Comparison of ENCODE assay signal across 9 mouse cellular contexts in the genomic region with DNA sequence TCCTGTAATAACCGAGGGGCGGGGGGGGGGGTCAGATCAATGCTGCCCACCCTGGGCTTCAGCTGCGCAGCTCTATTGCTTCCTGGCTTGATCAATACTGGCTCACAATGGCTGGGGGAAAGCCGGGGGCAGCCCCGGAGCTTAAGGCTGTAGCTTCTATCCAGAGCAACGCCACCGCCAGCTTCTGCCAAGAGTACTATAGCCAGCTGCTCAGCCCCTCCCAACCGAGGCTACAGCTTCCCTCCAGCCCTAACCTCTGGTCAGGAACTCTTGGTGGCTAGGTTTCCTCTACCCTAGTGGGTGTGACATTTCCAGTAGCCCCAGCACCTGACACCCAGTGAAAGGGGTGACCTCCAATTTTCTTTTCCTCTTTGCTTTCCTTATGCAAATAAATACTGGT. TPM values are rescaled to one million over a fixed set of nuclear protein-coding genes. Genes with fewer than 3 reads are reported as not detected.
DNase-seq lines count a peak whose midpoint lies in the region; ATAC-seq lines count a peak whose summit lies in the region.
"Had no signal": no experiment of that assay in that cellular context is flagged by ENCODE, and none has a peak within 500 bp of the region (broad histone marks: within the 10 kb centered on the region; RNA-seq: fewer than 3 reads in every experiment).

No protein-coding gene starts in this region.

- no peak for ATAC-seq in heart, embryonic 13.5 days (ENCODE audit: extremely low read depth, insufficient number of reproducible peaks, low FRiP score, low TSS enrichment)
- peak; percentile 59; the same call in 1 of the 2 replicates for ATAC-seq in forebrain, embryonic 13.5 days
- peak; percentile 62 for ATAC-seq in neural tube, embryonic 12.5 days (ENCODE audit: low FRiP score, low read depth)
- no peak for ATAC-seq in monocyte, adult 5-6 weeks (replicated peaks; ENCODE audit: insufficient number of reproducible peaks, low FRiP score, low TSS enrichment, poor library complexity, severe bottlenecking)
- ATAC-seq in CD4-positive, CD25-positive, alpha-beta regulatory T cell, adult 4 months, result no peak

- peaks cover 15% of the 10 kb centered on the region for H3K4me1 ChIP-seq in heart, embryonic 13.5 days
- peaks cover 25% of the 10 kb centered on the region for H3K4me1 ChIP-seq in forebrain, embryonic 13.5 days
- peaks cover 32% of the 10 kb centered on the region for H3K4me1 ChIP-seq in neural tube, embryonic 12.5 days

- H3K4me2 ChIP-seq in heart, embryonic 13.5 days, result peak overlapping the region; percentile 92
- peak overlapping the region; percentile 91 for H3K4me2 ChIP-seq in forebrain, embryonic 13.5 days
- peak overlapping the region; percentile 91 for H3K4me2 ChIP-seq in neural tube, embryonic 12.5 days (replicated peaks)

- H3K9me3 ChIP-seq in heart, embryonic 13.5 days, result 0 out of 2 replicates have a peak, but pooled peaks cover 3% of the 10 kb centered on the region
- no peaks in the 10 kb centered on the region for H3K9me3 ChIP-seq in forebrain, embryonic 13.5 days (replicated peaks)
- no peaks in the 10 kb centered on the region for H3K9me3 ChIP-seq in neural tube, embryonic 12.5 days

- DNase-seq in heart, adult 18-20 months, result no peak
- peak; percentile 25 to 56 for DNase-seq in kidney, postnatal 4 days
- DNase-seq in gastrocnemius, postnatal 10 days, result no peak
- DNase-seq: gastrocnemius, postnatal 25 days had no signal

- H3K27ac ChIP-seq in heart, embryonic 13.5 days (replicated peaks), result no peak overlapping the region
- no peak overlapping the region for H3K27ac ChIP-seq in forebrain, embryonic 13.5 days
- H3K27ac ChIP-seq in neural tube, embryonic 12.5 days, result no peak overlapping the region

- peaks cover 52% of the 10 kb centered on the region for H3K27me3 ChIP-seq in heart, embryonic 13.5 days (replicated peaks)
- H3K27me3 ChIP-seq in forebrain, embryonic 13.5 days, result peaks cover 12% of the 10 kb centered on the region
- H3K27me3 ChIP-seq in neural tube, embryonic 12.5 days (replicated peaks), result peaks cover 3% of the 10 kb centered on the region; the same call in 1 of the 2 replicates

- H3K9ac ChIP-seq in heart, embryonic 13.5 days, result peak overlapping the region; percentile 28; the same call in 1 of the 2 replicates
- 0 out of 2 replicates have a peak overlapping the region, but pooled peaks have one; percentile 74 for H3K9ac ChIP-seq in forebrain, embryonic 13.5 days
- H3K9ac ChIP-seq in neural tube, embryonic 12.5 days, result peak overlapping the region; percentile 1; the same call in 1 of the 2 replicates

- peak overlapping the region; percentile 58 for H3K4me3 ChIP-seq in heart, embryonic 13.5 days
- peak overlapping the region; percentile 55 for H3K4me3 ChIP-seq in forebrain, embryonic 13.5 days
- H3K4me3 ChIP-seq in neural tube, embryonic 12.5 days, result no peak overlapping the region

- H3K36me3 ChIP-seq in heart, embryonic 13.5 days, result no peaks in the 10 kb centered on the region
- H3K36me3 ChIP-seq in forebrain, embryonic 13.5 days (ENCODE audit: poor library complexity, severe bottlenecking), result no peaks in the 10 kb centered on the region
- no peaks in the 10 kb centered on the region for H3K36me3 ChIP-seq in neural tube, embryonic 12.5 days

- 1% methylated on average over 8 of the region's 8 CpGs for WGBS in heart, embryonic 13.5 days
- 0% methylated on average over 8 of the region's 8 CpGs for WGBS in forebrain, embryonic 13.5 days
- under 1% methylated on average over 8 of the region's 8 CpGs for WGBS in neural tube, embryonic 12.5 days

RNA-seq across cellular contexts. Expression of a gene that starts 36.8 kb away (rescaled TPM):
- 3.9 and 4.1 TPM in 2 replicates for polyA plus RNA-seq in heart, embryonic 13.5 days (2015; fragmentation: Nextera tagmentation; extraction: Ambion mirVana)
- total RNA-seq in heart, adult 18-20 months (2021), result 1 to 10 TPM in 1 of 2 experiments, under 1 TPM in 1; 0.87 to 1.3 TPM
- polyA plus RNA-seq in forebrain, embryonic 13.5 days (2015; fragmentation: Nextera tagmentation; extraction: Ambion mirVana), result 26.2 and 27.4 TPM in 2 replicates
- 26.0 and 26.6 TPM in 2 replicates for polyA plus RNA-seq in neural tube, embryonic 12.5 days (2016; fragmentation: Nextera tagmentation; extraction: Ambion mirVana)
- not detected in 3 replicates for total RNA-seq in monocyte, adult 5-6 weeks (2017)
- under 1 TPM; 0.07 to 0.16 TPM for total RNA-seq in gastrocnemius, postnatal 10 days (2021)
- polyA plus RNA-seq in CD4-positive, CD25-positive, alpha-beta regulatory T cell, adult 4 months (2017; shearing (Covaris generic)), result not detected
- total RNA-seq: gastrocnemius, postnatal 25 days had no signal

Comparison
In these comparisons a context has a peak if more than half of its experiments do, and no peak if none do; other contexts are left out.
1. ATAC-seq: peak in forebrain, embryonic 13.5 days (single experiment) and neural tube, embryonic 12.5 days (single experiment); none in heart, embryonic 13.5 days (single experiment), monocyte, adult 5-6 weeks (single experiment) and CD4-positive, CD25-positive, alpha-beta regulatory T cell, adult 4 months (single experiment).
2. H3K9ac ChIP-seq: peak in every context shown above with its lines; median percentile 74 in forebrain, embryonic 13.5 days; 28 in heart, embryonic 13.5 days; 1 in neural tube, embryonic 12.5 days.
3. DNase-seq: peak in kidney, postnatal 4 days (2 of 2); none in heart, adult 18-20 months (0 of 2) and gastrocnemius, postnatal 10 days (single experiment).
4. Peak in every context shown above with its lines, with median percentiles within 50 percentile points of each other: H3K4me2 ChIP-seq.